Mouse (Mus musculus) stomach, embryonic 14.5 days (tissue): ENCODE measurements around the gene Hoxa6. TPM values are rescaled to one million over a fixed set of nuclear protein-coding genes. Genes with fewer than 3 reads are reported as not detected.

ENCODE experiments used
- ATAC-seq: fragments of 200-750 bp; cut with Nextera tagmentation; 2 replicates; pipeline ENCODE4 v1.8.0; 2017; ENCODE audit warnings: low read depth, moderate TSS enrichment; ENCODE audit not compliant: insufficient number of reproducible peaks, insufficient read depth, low FRiP score
- H3K27ac ChIP-seq: fragments of 300-500 bp; sonication (generic); 2 replicates; pipeline ENCODE4 v1.5.1; 2014; ENCODE audit warnings: mild to moderate bottlenecking, low read length, moderate library complexity, mixed read lengths
- H3K27me3 ChIP-seq: fragments of 300-500 bp; sonication (generic); 2 replicates; pipeline ENCODE4 v1.6.1; 2014; ENCODE audit warnings: low read length, control low read depth, mixed read lengths; ENCODE audit not compliant: control insufficient read depth, insufficient read depth
- H3K36me3 ChIP-seq: fragments of 300-500 bp; sonication (generic); 2 replicates; pipeline ENCODE4 v1.6.1; 2014; ENCODE audit warnings: mild to moderate bottlenecking, control low read depth, low read length, moderate library complexity, mixed read lengths; ENCODE audit not compliant: control insufficient read depth, insufficient read depth
- H3K4me1 ChIP-seq: fragments of 300-500 bp; sonication (generic); 2 replicates; pipeline ENCODE4 v1.6.1; 2014; ENCODE audit warnings: low read length, control low read depth, mixed read lengths; ENCODE audit not compliant: control insufficient read depth, insufficient read depth
- H3K4me2 ChIP-seq: fragments of 300-500 bp; sonication (generic); replicated peaks from 2 replicates; pipeline ENCODE4 v1.6.1; 2014; ENCODE audit warnings: low read depth, low read length, control low read depth
- H3K4me3 ChIP-seq: fragments of 300-500 bp; sonication (generic); 2 replicates; pipeline ENCODE4 v1.5.1; 2014; ENCODE audit warnings: low read depth, low read length, control low read depth
- H3K9ac ChIP-seq: fragments of 300-500 bp; sonication (generic); replicated peaks from 2 replicates; pipeline ENCODE4 v1.6.1; 2014; ENCODE audit warnings: low read depth, mild to moderate bottlenecking, control low read depth, low read length, moderate library complexity, mixed read lengths
- H3K9me3 ChIP-seq: fragments of 300-500 bp; sonication (generic); 2 replicates; pipeline ENCODE4 v1.6.1; 2016; ENCODE audit warnings: low read depth, low read length, control low read depth; ENCODE audit not compliant: control insufficient read depth
- WGBS: fragments of 180-500 bp; shearing (Covaris S2); extraction: QIAGEN DNeasy Blood & Tissue Kit; methylation state at CpG from one replicate; pipeline ENCODE4 v1.1.7; 2014; 5-methylcytosine and 5-hydroxymethylcytosine counted together
- polyA plus RNA-seq: library from polyadenylated mRNA; unstranded; fragments of >200 nt; fragmentation: Nextera tagmentation; extraction: Ambion mirVana; gene quantifications from 2 replicates; pipeline ENCODE4 v1.2.1, GENCODE M21; 2014

Hoxa6 gene
- polyA plus RNA-seq, 1 experiment from 2014 or later = 3.4 TPM

DNA sequence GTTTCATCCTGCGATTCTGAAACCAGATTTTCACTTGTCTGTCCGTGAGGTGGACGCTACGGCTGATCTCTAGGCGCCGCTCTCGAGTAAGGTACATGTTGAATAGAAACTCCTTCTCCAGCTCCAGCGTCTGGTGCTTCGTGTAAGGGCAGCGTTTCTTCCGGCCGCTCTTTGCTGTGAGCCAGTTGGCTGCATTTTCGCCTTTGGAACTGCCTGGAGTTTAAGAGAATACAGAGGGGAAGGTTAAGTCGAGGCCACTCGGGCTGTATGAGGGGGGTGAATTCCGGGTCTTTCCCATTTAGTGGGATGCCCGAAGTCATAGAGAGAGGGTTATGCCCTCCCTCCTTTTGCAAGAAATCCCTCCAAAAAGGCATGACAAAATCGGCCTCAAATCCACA lies 24.0 kb upstream of the Hoxa6 start:
- Histone ChIP-seq H3K9ac (no peak overlapping the region), H3K4me2 (no peak overlapping the region), H3K27me3 (peaks cover 70% of the 10 kb centered on the region), H3K9me3 (no peaks in the 10 kb centered on the region), H3K4me1 (0 out of 2 replicates have a peak, but pooled peaks cover 3% of the 10 kb centered on the region), H3K36me3 (no peaks in the 10 kb centered on the region), H3K4me3 (no peak overlapping the region), H3K27ac (no peak overlapping the region)
- under 1% methylated on average over 18 of the region's 18 CpGs for WGBS
- no peak for ATAC-seq

GRCm38 (mm10) chr6:52231885-52232567 lies 23.5 kb upstream of the Hoxa6 start:
- Histone ChIP-seq H3K9ac (no peak overlapping the region), H3K27ac (no peak overlapping the region), H3K36me3 (no peaks in the 10 kb centered on the region), H3K9me3 (no peaks in the 10 kb centered on the region), H3K27me3 (peaks cover 72% of the 10 kb centered on the region), H3K4me1 (0 out of 2 replicates have a peak, but pooled peaks cover 3% of the 10 kb centered on the region), H3K4me2 (no peak overlapping the region), H3K4me3 (no peak overlapping the region)
- ATAC-seq = no peak
- under 1% methylated on average over 18 of the region's 18 CpGs for WGBS

- 0 out of 2 replicates have a peak within 1 kb of the TSS, but pooled peaks have one; percentile 9 for H3K4me3 ChIP-seq
- ATAC-seq = no peak
- under 1% methylated on average over 24 of the region's 36 CpGs for WGBS
These were observed 22.1 kb upstream of the Hoxa6 start, which contains the start of gene Hoxa9 for GRCm38 (mm10) chr6:52230516-52231165. Gene Hoxa9 (minus strand): TSS chr6:52231089.

DNA sequence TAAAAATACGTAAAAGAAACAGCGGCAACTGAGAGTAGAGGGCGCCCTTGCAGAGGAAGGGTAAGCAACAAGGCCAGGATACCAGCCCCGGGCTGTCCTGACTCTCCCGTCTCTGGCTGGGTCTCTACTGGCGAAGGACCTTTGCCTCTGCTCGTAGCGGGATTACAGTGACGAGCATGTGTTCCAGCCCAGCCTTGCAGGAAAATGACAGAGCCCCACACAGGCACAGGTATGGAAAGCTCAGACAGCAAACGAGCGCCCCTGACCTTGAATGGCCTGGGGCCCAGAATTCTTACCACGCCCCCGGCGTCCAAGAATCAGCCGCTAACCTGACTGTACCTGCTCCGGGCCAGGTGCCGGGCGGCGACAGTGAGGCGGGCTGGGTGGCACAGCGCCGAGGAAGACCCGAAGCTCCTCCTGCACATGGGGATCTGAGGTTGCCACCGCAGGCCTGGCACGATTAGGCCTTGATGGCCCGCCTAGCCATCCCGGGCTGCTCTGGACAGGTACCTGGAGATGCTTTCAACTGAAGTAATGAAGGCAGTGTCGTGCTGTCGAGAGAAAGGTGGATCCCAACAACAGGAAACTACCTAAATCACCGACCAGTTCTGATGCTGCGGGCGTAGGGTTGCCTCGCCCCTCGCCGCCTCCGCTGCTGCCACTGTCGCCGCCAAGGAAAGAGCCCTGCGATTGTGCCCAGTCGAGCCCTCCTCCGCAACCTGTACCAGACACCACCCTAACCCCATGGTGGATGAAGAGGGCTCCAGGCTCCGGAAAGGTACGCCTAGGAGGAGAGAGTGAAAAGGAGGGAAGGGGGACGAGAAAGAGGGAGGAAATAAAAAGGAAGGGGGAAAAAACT lies 21.3 kb upstream of the Hoxa6 start:
- H3K36me3 ChIP-seq = no peaks in the 10 kb centered on the region
- peaks cover 69% of the 10 kb centered on the region for H3K27me3 ChIP-seq
- WGBS = 2% methylated on average over 44 of the region's 44 CpGs
- 0 out of 2 replicates have a peak, but pooled peaks cover 3% of the 10 kb centered on the region for H3K4me1 ChIP-seq
- no peak overlapping the region for H3K4me3 ChIP-seq
- H3K4me2 ChIP-seq = no peak overlapping the region
- no peaks in the 10 kb centered on the region for H3K9me3 ChIP-seq
- no peak for ATAC-seq
- no peak overlapping the region for H3K9ac ChIP-seq
- no peak overlapping the region for H3K27ac ChIP-seq

More at GRCm38 (mm10) chr6:52230516-52231165, 22.1 kb upstream of the Hoxa6 start, which contains the start of gene Hoxa9:
- H3K36me3 ChIP-seq = no peaks in the 10 kb centered on the region
- H3K4me2 ChIP-seq = no peak within 1 kb of the TSS
- no peak within 1 kb of the TSS for H3K27ac ChIP-seq
- no peaks in the 10 kb centered on the region for H3K9me3 ChIP-seq
- H3K9ac ChIP-seq = no peak within 1 kb of the TSS
- peaks cover 70% of the 10 kb centered on the region for H3K27me3 ChIP-seq
- 0 out of 2 replicates have a peak, but pooled peaks cover 3% of the 10 kb centered on the region for H3K4me1 ChIP-seq

DNA sequence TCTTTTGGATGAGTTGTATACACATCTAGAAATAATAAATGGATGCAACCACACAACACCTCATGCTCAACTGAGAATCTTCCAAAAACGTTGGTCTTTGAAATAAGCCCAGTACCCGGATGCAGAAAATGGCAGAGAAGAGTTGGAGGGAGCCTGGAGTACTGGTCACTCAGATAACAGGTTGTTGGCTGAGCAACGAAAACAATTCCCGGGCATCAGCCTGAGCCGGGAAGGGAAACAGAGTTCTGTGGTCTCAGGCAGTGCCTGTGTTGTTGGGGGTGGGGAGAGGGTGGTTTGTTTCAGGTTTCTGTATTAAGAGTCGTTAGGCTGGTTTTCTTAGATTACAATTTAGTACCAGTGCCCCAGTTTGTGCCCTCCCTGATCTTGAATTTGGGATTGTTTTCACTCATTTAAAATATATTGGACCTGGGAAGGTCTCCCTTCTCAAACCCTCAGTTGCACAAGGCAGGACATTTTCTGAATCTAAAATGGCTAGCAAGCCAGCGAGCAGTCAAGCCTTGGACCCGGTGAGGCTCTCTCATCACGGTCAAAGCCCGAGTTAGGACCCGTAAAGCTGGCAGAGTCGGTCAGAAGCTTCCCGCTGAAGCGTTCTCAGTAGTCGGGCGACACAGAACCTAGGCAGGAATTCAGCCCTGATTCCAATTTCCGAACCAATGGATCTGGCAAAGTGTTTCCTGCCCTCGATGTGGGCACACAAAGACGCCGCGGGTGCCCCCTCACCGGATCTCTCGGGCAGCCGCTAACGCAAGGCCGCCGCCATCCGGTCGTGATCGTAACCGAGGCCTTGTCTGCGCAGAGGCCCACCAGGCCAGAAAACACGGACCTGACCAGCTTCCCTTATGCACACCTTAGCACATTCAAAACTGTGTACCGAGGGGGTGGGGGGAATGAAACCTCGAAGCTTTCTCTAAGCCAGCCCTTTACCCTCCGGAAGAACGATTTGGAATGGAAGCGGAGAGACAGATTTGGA lies 20.2 kb upstream of the Hoxa6 start:
- 3% methylated on average over 38 of the region's 38 CpGs for WGBS

DNA sequence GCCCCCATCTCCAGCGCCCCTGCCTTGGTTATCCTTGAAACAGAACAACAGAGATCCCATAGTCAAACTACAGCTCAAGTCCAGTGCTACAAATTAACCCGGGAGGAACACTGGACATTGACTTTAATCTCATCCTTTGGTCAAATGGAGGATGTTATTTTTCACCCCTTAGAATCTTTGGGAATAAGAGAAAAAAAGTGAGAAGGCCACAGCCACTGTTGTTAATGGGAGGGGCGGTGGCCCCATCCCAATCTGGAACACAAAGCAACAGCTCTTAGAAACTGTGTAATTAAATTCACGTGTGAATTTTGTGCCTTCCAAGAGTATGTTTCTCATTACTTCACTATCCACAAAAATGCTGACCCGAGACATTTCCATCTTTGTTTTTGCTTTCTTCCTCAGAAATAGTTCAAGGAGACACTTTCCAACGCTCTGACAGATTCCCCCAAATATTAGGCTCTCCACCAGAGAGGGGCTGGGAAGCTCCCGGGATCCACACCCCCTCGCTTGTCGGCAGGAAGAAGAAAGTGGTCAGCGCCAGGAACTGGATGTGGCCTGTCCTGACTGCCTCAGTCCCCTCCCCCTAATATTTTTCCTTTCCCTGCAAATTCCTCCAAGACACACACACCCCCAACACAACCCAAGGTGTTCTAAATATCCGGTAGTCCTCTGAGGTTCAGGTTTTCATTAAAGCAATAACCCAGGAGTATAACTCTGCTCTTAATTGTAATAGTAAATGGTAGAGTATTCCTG lies 19.1 kb upstream of the Hoxa6 start:
- 7% methylated on average over 11 of the region's 11 CpGs for WGBS
- Histone ChIP-seq H3K27ac (no peak overlapping the region), H3K27me3 (peaks cover 57% of the 10 kb centered on the region), H3K4me1 (no peaks in the 10 kb centered on the region), H3K9me3 (no peaks in the 10 kb centered on the region), H3K9ac (no peak overlapping the region), H3K4me2 (no peak overlapping the region), H3K4me3 (no peak overlapping the region), H3K36me3 (no peaks in the 10 kb centered on the region)
- no peak for ATAC-seq

More for the DNA sequence above, 20.2 kb upstream of the Hoxa6 start:
- no peaks in the 10 kb centered on the region for H3K36me3 ChIP-seq
- H3K27me3 ChIP-seq = peaks cover 59% of the 10 kb centered on the region
- no peak overlapping the region for H3K27ac ChIP-seq
- no peak overlapping the region for H3K4me2 ChIP-seq
- no peak for ATAC-seq
- H3K9me3 ChIP-seq = no peaks in the 10 kb centered on the region
- H3K4me1 ChIP-seq = no peaks in the 10 kb centered on the region
- no peak overlapping the region for H3K9ac ChIP-seq
- H3K4me3 ChIP-seq = no peak overlapping the region

GRCm38 (mm10) chr6:52226569-52227257 lies 18.2 kb upstream of the Hoxa6 start:
- H3K9ac ChIP-seq = no peak overlapping the region

More at GRCm38 (mm10) chr6:52226569-52227257, 18.2 kb upstream of the Hoxa6 start:
- H3K4me2 ChIP-seq = no peak overlapping the region; the same call in 1 of the 2 replicates
- ATAC-seq = no peak
- H3K27ac ChIP-seq = no peak overlapping the region
- H3K27me3 ChIP-seq = peaks cover 57% of the 10 kb centered on the region
- 6% methylated on average over 26 of the region's 26 CpGs for WGBS
- H3K9me3 ChIP-seq = no peaks in the 10 kb centered on the region
- no peaks in the 10 kb centered on the region for H3K4me1 ChIP-seq
- no peak overlapping the region for H3K4me3 ChIP-seq
- H3K36me3 ChIP-seq = no peaks in the 10 kb centered on the region
